Mouse (Mus musculus): ENCODE results near the gene Dcaf1. TPM values are rescaled to one million over a fixed set of nuclear protein-coding genes. Genes with fewer than 3 reads are reported as not detected.

The Dcaf1 gene
- polyA plus RNA-seq, 1 experiment from 2014 or later = 23.2 TPM

DNA sequence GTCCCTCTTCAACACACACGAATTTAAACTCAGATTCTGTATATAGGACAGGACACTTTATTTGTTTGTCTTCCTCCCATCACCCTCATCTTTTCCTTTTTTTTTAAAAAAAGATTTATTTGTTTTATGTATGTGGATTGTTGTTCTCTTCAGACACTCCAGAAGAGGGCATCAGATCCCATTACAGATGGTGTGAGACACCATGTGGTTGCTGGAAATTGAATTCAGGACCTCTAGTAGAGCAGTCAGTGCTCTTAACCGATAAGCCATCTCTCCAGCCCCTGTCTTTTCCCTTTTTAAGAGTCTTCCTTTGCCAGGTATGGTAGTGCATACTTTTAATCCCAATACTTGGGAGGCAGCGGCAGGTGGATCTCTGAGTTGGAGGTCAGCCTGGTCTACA is 35.0 kb downstream of the Dcaf1 start:
- ATAC-seq = no peak
- Histone ChIP-seq H3K4me3 (ENCODE audit: low read depth, low read length) (no peak overlapping the region), H3K27ac (ENCODE audit: low read length) (no peak overlapping the region), H3K4me1 (ENCODE audit: control insufficient read depth, insufficient read depth, low read length) (no peaks in the 10 kb centered on the region), H3K9ac (ENCODE audit: low read depth, low read length) (no peak overlapping the region), H3K4me2 (ENCODE audit: low read length) (no peak overlapping the region), H3K27me3 (ENCODE audit: control insufficient read depth, insufficient read depth, low read depth, low read length) (no peaks in the 10 kb centered on the region), H3K36me3 (ENCODE audit: control insufficient read depth, insufficient read depth, low read length) (peaks cover 42% of the 10 kb centered on the region), H3K9me3 (replicated peaks; ENCODE audit: control insufficient read depth, low read length, poor library complexity, severe bottlenecking) (no peaks in the 10 kb centered on the region)
- 82% methylated on average over 3 of the region's 3 CpGs for WGBS

GRCm38 (mm10) chr9:106858036-106858435 is 36.4 kb downstream of the Dcaf1 start:
- Histone ChIP-seq H3K27me3 (ENCODE audit: control insufficient read depth, insufficient read depth, low read depth, low read length) (no peaks in the 10 kb centered on the region), H3K9me3 (replicated peaks; ENCODE audit: control insufficient read depth, low read length, poor library complexity, severe bottlenecking) (no peaks in the 10 kb centered on the region), H3K4me2 (ENCODE audit: low read length) (no peak overlapping the region), H3K4me1 (ENCODE audit: control insufficient read depth, insufficient read depth, low read length) (no peaks in the 10 kb centered on the region), H3K27ac (ENCODE audit: low read length) (no peak overlapping the region), H3K36me3 (ENCODE audit: control insufficient read depth, insufficient read depth, low read length) (peaks cover 45% of the 10 kb centered on the region), H3K9ac (ENCODE audit: low read depth, low read length) (no peak overlapping the region), H3K4me3 (ENCODE audit: low read depth, low read length) (no peak overlapping the region)
- no peak for ATAC-seq
- 94% methylated on average over 11 of the region's 11 CpGs for WGBS

DNA sequence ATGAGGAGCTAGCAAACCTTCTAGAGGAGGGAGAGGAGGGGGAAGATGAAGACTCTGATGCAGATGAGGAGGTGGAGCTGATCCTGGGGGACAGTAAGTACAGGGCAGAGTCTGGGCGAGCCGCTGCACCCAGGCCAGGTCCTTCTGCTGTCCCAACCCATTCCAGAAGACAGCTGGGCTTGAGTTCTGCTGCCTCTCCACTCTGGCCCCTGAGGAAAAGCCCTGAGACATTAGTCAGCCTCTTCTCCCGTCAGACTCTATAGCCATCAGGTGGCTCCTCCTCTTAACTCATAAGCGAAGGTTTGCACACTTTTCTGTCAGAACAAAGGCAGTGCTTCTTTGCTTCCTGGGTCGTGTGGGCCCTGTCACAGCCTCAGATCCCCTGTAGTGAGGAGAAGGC is 52.5 kb downstream of the Dcaf1 start:
- no peaks in the 10 kb centered on the region for H3K4me1 ChIP-seq (ENCODE audit: control insufficient read depth, insufficient read depth, low read length)
- H3K4me2 ChIP-seq (ENCODE audit: low read length) = no peak overlapping the region
- no peak for ATAC-seq
- peaks cover 23% of the 10 kb centered on the region for H3K36me3 ChIP-seq (ENCODE audit: control insufficient read depth, insufficient read depth, low read length)
- no peak overlapping the region for H3K4me3 ChIP-seq (ENCODE audit: low read depth, low read length)
- H3K9ac ChIP-seq (ENCODE audit: low read depth, low read length) = no peak overlapping the region
- no peak overlapping the region for H3K27ac ChIP-seq (ENCODE audit: low read length)
- H3K9me3 ChIP-seq (replicated peaks; ENCODE audit: control insufficient read depth, low read length, poor library complexity, severe bottlenecking) = no peaks in the 10 kb centered on the region
- H3K27me3 ChIP-seq (ENCODE audit: control insufficient read depth, insufficient read depth, low read depth, low read length) = no peaks in the 10 kb centered on the region
- WGBS = 85% methylated on average over 5 of the region's 5 CpGs

DNA sequence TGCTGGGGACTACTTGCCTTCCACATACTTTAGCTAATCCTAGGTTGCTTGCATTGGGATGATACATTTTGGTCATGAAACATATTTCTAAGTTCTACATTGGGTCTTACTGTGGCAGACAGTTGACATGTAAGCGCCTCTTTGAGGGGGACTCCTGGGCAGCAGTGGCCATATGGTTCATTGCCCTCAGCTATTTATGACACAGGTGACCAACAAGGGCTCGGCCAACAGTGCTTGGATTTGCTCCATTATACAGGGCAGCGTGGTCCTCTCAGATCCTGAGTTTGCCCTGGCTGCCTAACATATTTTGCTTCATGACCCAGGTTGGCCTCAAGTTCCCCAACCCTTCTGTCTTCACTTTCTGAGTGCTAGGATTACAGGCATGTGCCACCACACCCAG is 55.0 kb downstream of the Dcaf1 start:
- H3K36me3 ChIP-seq (ENCODE audit: control insufficient read depth, insufficient read depth, low read length) = peaks cover 28% of the 10 kb centered on the region
- no peaks in the 10 kb centered on the region for H3K9me3 ChIP-seq (replicated peaks; ENCODE audit: control insufficient read depth, low read length, poor library complexity, severe bottlenecking)
- H3K9ac ChIP-seq (ENCODE audit: low read depth, low read length) = no peak overlapping the region
- 94% methylated on average over 3 of the region's 3 CpGs for whole genome bisulfite sequencing
- H3K27ac ChIP-seq (ENCODE audit: low read length) = no peak overlapping the region
- H3K4me1 ChIP-seq (ENCODE audit: control insufficient read depth, insufficient read depth, low read length) = peaks cover 4% of the 10 kb centered on the region; the same call in 1 of the 2 replicates
- H3K4me2 ChIP-seq (ENCODE audit: low read length) = no peak overlapping the region
- no peak for ATAC-seq
- no peaks in the 10 kb centered on the region for H3K27me3 ChIP-seq (ENCODE audit: control insufficient read depth, insufficient read depth, low read depth, low read length)
- H3K4me3 ChIP-seq (ENCODE audit: low read depth, low read length) = no peak overlapping the region

DNA sequence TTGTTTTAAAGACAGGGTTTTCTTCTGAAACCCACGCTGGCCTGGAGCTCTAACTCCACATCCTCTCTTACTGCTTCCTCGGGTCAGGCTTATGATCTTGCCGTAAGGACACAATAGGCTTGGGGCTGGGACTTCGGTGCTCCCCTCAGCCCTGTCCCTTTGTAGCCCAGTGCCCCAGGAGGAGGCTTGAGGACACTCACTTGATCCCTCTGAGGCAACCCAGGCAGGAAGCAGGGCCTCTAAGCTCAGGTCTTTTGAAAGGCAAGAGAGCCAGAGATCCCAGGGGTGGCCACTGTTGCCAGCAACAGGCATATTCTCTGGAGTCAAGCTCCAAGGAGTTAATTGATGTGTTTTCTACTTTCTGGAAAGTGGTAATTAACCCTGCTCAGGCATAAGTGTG is 57.8 kb downstream of the Dcaf1 start:
- 44% methylated on average over 4 of the region's 4 CpGs for WGBS

GRCm38 (mm10) chr9:106881071-106881755 is 59.5 kb downstream of the Dcaf1 start:
- Histone ChIP-seq H3K9ac (ENCODE audit: low read depth, low read length) (0 out of 2 replicates have a peak overlapping the region, but pooled peaks have one; percentile 25), H3K36me3 (ENCODE audit: control insufficient read depth, insufficient read depth, low read length) (peaks cover 20% of the 10 kb centered on the region), H3K4me2 (ENCODE audit: low read length) (no peak overlapping the region), H3K4me3 (ENCODE audit: low read depth, low read length) (no peak overlapping the region), H3K4me1 (ENCODE audit: control insufficient read depth, insufficient read depth, low read length) (peaks cover 43% of the 10 kb centered on the region), H3K9me3 (replicated peaks; ENCODE audit: control insufficient read depth, low read length, poor library complexity, severe bottlenecking) (no peaks in the 10 kb centered on the region), H3K27me3 (ENCODE audit: control insufficient read depth, insufficient read depth, low read depth, low read length) (no peaks in the 10 kb centered on the region), H3K27ac (ENCODE audit: low read length) (no peak overlapping the region)
- 56% methylated on average over 4 of the region's 4 CpGs for WGBS
- no peak for ATAC-seq

More for the DNA sequence above, 57.8 kb downstream of the Dcaf1 start:
- H3K4me2 ChIP-seq (ENCODE audit: low read length) = no peak overlapping the region
- no peak overlapping the region for H3K27ac ChIP-seq (ENCODE audit: low read length)
- peaks cover 31% of the 10 kb centered on the region for H3K36me3 ChIP-seq (ENCODE audit: control insufficient read depth, insufficient read depth, low read length)
- H3K9me3 ChIP-seq (replicated peaks; ENCODE audit: control insufficient read depth, low read length, poor library complexity, severe bottlenecking) = no peaks in the 10 kb centered on the region
- H3K27me3 ChIP-seq (ENCODE audit: control insufficient read depth, insufficient read depth, low read depth, low read length) = no peaks in the 10 kb centered on the region
- H3K4me3 ChIP-seq (ENCODE audit: low read depth, low read length) = no peak overlapping the region
- no peak overlapping the region for H3K9ac ChIP-seq (ENCODE audit: low read depth, low read length)
- ATAC-seq = no peak
- H3K4me1 ChIP-seq (ENCODE audit: control insufficient read depth, insufficient read depth, low read length) = peaks cover 30% of the 10 kb centered on the region

- Histone ChIP-seq H3K27me3 (ENCODE audit: control insufficient read depth, insufficient read depth, low read depth, low read length) (no peaks in the 10 kb centered on the region), H3K4me2 (ENCODE audit: low read length) (no peak overlapping the region), H3K9me3 (replicated peaks; ENCODE audit: control insufficient read depth, low read length, poor library complexity, severe bottlenecking) (no peaks in the 10 kb centered on the region), H3K4me1 (ENCODE audit: control insufficient read depth, insufficient read depth, low read length) (peaks cover 43% of the 10 kb centered on the region), H3K36me3 (ENCODE audit: control insufficient read depth, insufficient read depth, low read length) (peaks cover 19% of the 10 kb centered on the region), H3K9ac (ENCODE audit: low read depth, low read length) (0 out of 2 replicates have a peak overlapping the region, but pooled peaks have one; percentile 14), H3K27ac (ENCODE audit: low read length) (no peak overlapping the region), H3K4me3 (ENCODE audit: low read depth, low read length) (no peak overlapping the region)
- 71% methylated on average over 4 of the region's 4 CpGs for WGBS
- no peak for ATAC-seq
Measured at GRCm38 (mm10) chr9:106882176-106882575, 60.5 kb downstream of the Dcaf1 start.

- peak overlapping the region; percentile 42; the same call in 1 of the 2 replicates for H3K4me2 ChIP-seq (ENCODE audit: low read length)
- H3K27ac ChIP-seq (ENCODE audit: low read length) = no peak overlapping the region
- peaks cover 15% of the 10 kb centered on the region for H3K36me3 ChIP-seq (ENCODE audit: control insufficient read depth, insufficient read depth, low read length)
- 78% methylated on average over 3 of the region's 3 CpGs for WGBS
- no peak for ATAC-seq
- peaks cover 52% of the 10 kb centered on the region for H3K4me1 ChIP-seq (ENCODE audit: control insufficient read depth, insufficient read depth, low read length)
- no peak overlapping the region for H3K4me3 ChIP-seq (ENCODE audit: low read depth, low read length)
- no peaks in the 10 kb centered on the region for H3K27me3 ChIP-seq (ENCODE audit: control insufficient read depth, insufficient read depth, low read depth, low read length)
- no peak overlapping the region for H3K9ac ChIP-seq (ENCODE audit: low read depth, low read length)
- no peaks in the 10 kb centered on the region for H3K9me3 ChIP-seq (replicated peaks; ENCODE audit: control insufficient read depth, low read length, poor library complexity, severe bottlenecking)
Measured at GRCm38 (mm10) chr9:106883085-106883484, 61.4 kb downstream of the Dcaf1 start.

- no peak overlapping the region for H3K27ac ChIP-seq (ENCODE audit: low read length)
- peak overlapping the region; percentile 92 for H3K4me3 ChIP-seq (ENCODE audit: low read depth, low read length)
- no peaks in the 10 kb centered on the region for H3K27me3 ChIP-seq (ENCODE audit: control insufficient read depth, insufficient read depth, low read depth, low read length)
- H3K9ac ChIP-seq (ENCODE audit: low read depth, low read length) = peak overlapping the region; percentile 96
- peaks cover 54% of the 10 kb centered on the region for H3K4me1 ChIP-seq (ENCODE audit: control insufficient read depth, insufficient read depth, low read length)
- no peak for ATAC-seq
- 37% methylated on average over 16 of the region's 16 CpGs for WGBS
- H3K36me3 ChIP-seq (ENCODE audit: control insufficient read depth, insufficient read depth, low read length) = peaks cover 24% of the 10 kb centered on the region
- H3K4me2 ChIP-seq (ENCODE audit: low read length) = peak overlapping the region; percentile 99
- no peaks in the 10 kb centered on the region for H3K9me3 ChIP-seq (replicated peaks; ENCODE audit: control insufficient read depth, low read length, poor library complexity, severe bottlenecking)
Measured at GRCm38 (mm10) chr9:106884306-106884705, 62.6 kb downstream of the Dcaf1 start.
